Mouse (Mus musculus) thymus, adult 2 months (tissue): ENCODE results near the gene Tia1. TPM values are rescaled to one million over a fixed set of nuclear protein-coding genes. Genes with fewer than 3 reads are reported as not detected.

Experiments used
- DNase-seq: peaks from one replicate; pipeline ENCODE4 v3.0.0; 2021
- H3K27ac ChIP-seq: fragments of 200-500 bp; 2 replicates; pipeline ENCODE4 v1.5.1; 2012; ENCODE audit warnings: low read length, control low read depth; ENCODE audit not compliant: control insufficient read depth, insufficient read depth
- H3K27me3 ChIP-seq: fragments of 200-500 bp; 2 replicates; pipeline ENCODE4 v1.6.1; 2012; ENCODE audit warnings: mild to moderate bottlenecking, low read length, moderate library complexity, mixed read lengths; ENCODE audit not compliant: control insufficient read depth, insufficient read depth
- H3K36me3 ChIP-seq: fragments of 200-500 bp; 2 replicates; pipeline ENCODE4 v1.6.1; 2012; ENCODE audit warnings: mild to moderate bottlenecking, low read length, moderate library complexity; ENCODE audit not compliant: control insufficient read depth, insufficient read depth
- H3K4me1 ChIP-seq: fragments of 200-500 bp; replicated peaks from 2 replicates; pipeline ENCODE4 v1.6.1; 2012; ENCODE audit warnings: low read length; ENCODE audit not compliant: control insufficient read depth, insufficient read depth
- H3K4me3 ChIP-seq: fragments of 200-500 bp; 2 replicates; pipeline ENCODE4 v1.5.1; 2012; ENCODE audit warnings: mild to moderate bottlenecking, low read length, control low read depth, moderate library complexity; ENCODE audit not compliant: control insufficient read depth, insufficient read depth
- CTCF ChIP-seq: fragments of 200-500 bp; IDR thresholded peaks from 2 replicates; pipeline ENCODE4 v1.5.1; 2012; ENCODE audit warnings: mild to moderate bottlenecking, control low read depth, low read length, moderate library complexity, borderline replicate concordance; ENCODE audit not compliant: control insufficient read depth, poor library complexity, insufficient read depth; ENCODE audit errors: extremely low read depth
- POLR2A ChIP-seq: fragments of 200-500 bp; IDR thresholded peaks from 2 replicates; pipeline ENCODE4 v1.6.1; 2012; ENCODE audit warnings: mild to moderate bottlenecking, low read length, control low read depth, moderate library complexity; ENCODE audit not compliant: control insufficient read depth, poor library complexity, insufficient read depth; ENCODE audit errors: extremely low read depth
- WGBS: fragments of 180-500 bp; shearing (Covaris S2); methylation state at CpG from one replicate; pipeline ENCODE4 v1.1.7; 2018; 5-methylcytosine and 5-hydroxymethylcytosine counted together
- polyA plus RNA-seq: library from polyadenylated mRNA; depleted of rRNA; stranded (reverse); fragments of >200 nt; gene quantifications from 2 replicates; pipeline ENCODE4 v1.2.3, GENCODE M21; 2012

Gene Tia1
- polyA plus RNA-seq, 1 experiment = 83.4 TPM

- peak; percentile 92 for DNase-seq
- Histone ChIP-seq H3K4me1 (no peaks in the 10 kb centered on the region), H3K27me3 (no peaks in the 10 kb centered on the region), H3K27ac (peak within 1 kb of the TSS; percentile 97), H3K36me3 (peaks cover 9% of the 10 kb centered on the region; the same call in 1 of the 2 replicates), H3K4me3 (peak within 1 kb of the TSS; percentile 96)
- under 1% methylated on average over 59 of the region's 59 CpGs for WGBS
- TF ChIP-seq POLR2A (peak; percentile 54), CTCF (peak; percentile 29; the same call in 1 of the 2 replicates)
Observed at GRCm38 (mm10) chr6:86438272-86439118, 34.5 kb downstream of the Tia1 start, which contains the start of gene C87436. Gene C87436, plus strand, starts transcription at chr6:86438374.

DNA sequence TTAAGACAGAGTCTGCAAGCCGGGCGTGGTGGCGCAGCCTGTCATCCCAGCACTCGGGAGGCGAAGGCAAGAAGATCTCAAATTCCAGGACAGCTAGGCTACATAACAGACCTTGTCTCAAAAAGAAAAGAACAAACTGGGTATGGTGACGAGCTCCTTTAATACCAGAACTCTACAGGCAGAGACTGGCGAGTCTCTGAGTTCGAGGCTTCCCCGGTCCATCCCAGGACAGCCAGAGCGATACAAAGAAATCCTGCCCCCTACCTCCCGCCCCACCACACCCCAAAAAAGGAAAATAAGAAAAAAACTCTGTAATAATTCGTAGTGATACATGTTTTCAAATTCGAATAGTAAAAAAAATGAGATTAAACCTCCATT, 35.1 kb downstream of the Tia1 start:
- no peaks in the 10 kb centered on the region for H3K27me3 ChIP-seq
- no peak for DNase-seq
- no peaks in the 10 kb centered on the region for H3K4me1 ChIP-seq
- H3K36me3 ChIP-seq = peaks cover 10% of the 10 kb centered on the region; the same call in 1 of the 2 replicates
- H3K4me3 ChIP-seq = peak overlapping the region; percentile 96
- WGBS = 1% methylated on average over 13 of the region's 13 CpGs
- H3K27ac ChIP-seq = peak overlapping the region; percentile 97; the same call in 1 of the 2 replicates
- TF ChIP-seq POLR2A (no peak), CTCF (no peak)

DNA sequence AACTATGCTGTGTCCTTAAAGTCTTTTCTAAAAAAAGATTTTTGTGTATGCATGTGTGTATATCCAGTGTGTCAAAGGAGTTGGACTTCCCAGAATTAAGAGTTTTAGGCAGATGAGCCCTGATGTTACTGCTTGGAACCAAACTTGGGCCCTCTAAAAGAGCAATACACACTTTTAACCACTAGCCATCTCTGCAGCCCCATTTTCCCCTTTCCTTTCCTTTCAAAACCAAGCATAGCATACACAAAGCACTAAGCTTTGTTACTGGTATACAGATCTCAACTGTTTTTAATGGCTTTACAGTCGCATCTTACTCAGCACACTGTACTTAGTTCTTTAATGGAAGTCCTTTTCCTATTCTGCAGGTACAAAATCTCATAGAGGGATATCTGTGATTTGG, 35.5 kb downstream of the Tia1 start:
- no peak overlapping the region for H3K4me3 ChIP-seq
- WGBS = 83% methylated on average over 1 of the region's 1 CpGs

GRCm38 (mm10) chr6:86441571-86441970, 37.6 kb downstream of the Tia1 start:
- Histone ChIP-seq H3K27ac (no peak overlapping the region), H3K27me3 (no peaks in the 10 kb centered on the region), H3K4me1 (no peaks in the 10 kb centered on the region), H3K4me3 (no peak overlapping the region), H3K36me3 (peaks cover 22% of the 10 kb centered on the region)
- DNase-seq = no peak
- TF ChIP-seq CTCF (no peak), POLR2A (no peak)
- 100% methylated on average over 10 of the region's 10 CpGs for WGBS

More for the DNA sequence above, 35.5 kb downstream of the Tia1 start:
- DNase-seq = no peak
- Histone ChIP-seq H3K27ac (no peak overlapping the region), H3K4me1 (no peaks in the 10 kb centered on the region), H3K27me3 (no peaks in the 10 kb centered on the region), H3K36me3 (peaks cover 14% of the 10 kb centered on the region; the same call in 1 of the 2 replicates)
- TF ChIP-seq CTCF (no peak), POLR2A (no peak)

DNA sequence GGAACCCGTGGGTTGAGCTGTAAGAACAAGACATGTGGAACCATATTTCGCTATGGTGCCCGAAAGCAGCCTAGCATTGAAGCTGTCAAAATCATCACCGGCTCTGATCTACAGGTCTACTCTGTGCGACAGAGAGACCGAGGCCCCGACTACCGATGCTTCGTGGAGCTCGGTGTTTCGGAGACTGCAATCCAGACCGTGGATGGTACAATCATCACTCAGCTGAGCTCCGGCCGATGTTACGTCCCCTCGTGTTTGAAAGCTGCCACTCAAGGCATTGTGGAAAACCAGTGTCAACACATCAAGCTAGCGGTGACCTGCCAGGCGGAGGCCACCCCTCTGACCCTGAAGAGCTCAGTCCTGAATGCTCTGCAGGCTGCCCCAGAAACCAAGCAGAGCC, 41.5 kb downstream of the Tia1 start:
- Histone ChIP-seq H3K27ac (no peak overlapping the region), H3K4me3 (no peak overlapping the region), H3K36me3 (peaks cover 31% of the 10 kb centered on the region), H3K27me3 (no peaks in the 10 kb centered on the region), H3K4me1 (no peaks in the 10 kb centered on the region)
- WGBS = 96% methylated on average over 18 of the region's 18 CpGs
- DNase-seq = no peak
- TF ChIP-seq CTCF = no peak
- TF ChIP-seq POLR2A = no peak

- TF ChIP-seq CTCF (no peak), POLR2A (no peak)
- Histone ChIP-seq H3K36me3 (peaks cover 35% of the 10 kb centered on the region), H3K27ac (no peak overlapping the region), H3K4me3 (no peak overlapping the region), H3K27me3 (no peaks in the 10 kb centered on the region), H3K4me1 (no peaks in the 10 kb centered on the region)
- 29% methylated on average over 1 of the region's 1 CpGs for WGBS
- no peak for DNase-seq
Observed at GRCm38 (mm10) chr6:86446927-86447568, 43.0 kb downstream of the Tia1 start.
